Mouse (Mus musculus): ENCODE data around the gene Sema4a. TPM values are rescaled to one million over a fixed set of nuclear protein-coding genes. Genes with fewer than 3 reads are reported as not detected.

The Sema4a gene
- polyA plus RNA-seq, 1 experiment from 2014 or later = 4.3 TPM

DNA sequence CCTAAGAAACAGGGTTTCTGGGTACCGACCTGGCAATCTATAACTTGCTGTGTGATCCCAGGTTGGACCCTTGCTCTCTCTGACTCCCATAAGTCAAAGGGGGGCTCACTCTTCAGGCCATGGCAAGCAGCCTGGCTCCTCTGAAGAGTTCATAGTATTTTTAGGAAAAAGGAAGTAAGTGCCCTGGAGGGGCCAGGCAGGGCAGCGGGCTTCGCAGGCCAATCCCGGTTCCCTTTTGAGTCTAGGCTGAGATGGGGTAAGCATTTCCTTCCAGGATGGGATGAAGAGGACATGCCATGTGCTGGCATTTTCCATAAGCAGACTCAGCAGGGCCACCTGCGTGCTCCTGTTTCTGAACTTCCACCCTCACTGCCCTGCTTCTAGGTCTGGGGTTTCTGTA is 953 bp downstream of the Sema4a start:
- WGBS = 70% methylated on average over 5 of the region's 5 CpGs
- peaks cover 62% of the 10 kb centered on the region for H3K27me3 ChIP-seq (ENCODE audit: insufficient read depth, poor library complexity, severe bottlenecking)
- no peak for DNase-seq (ENCODE audit: low spot score)
- H3K9me3 ChIP-seq = no peaks in the 10 kb centered on the region
- peaks cover 35% of the 10 kb centered on the region for H3K4me1 ChIP-seq
- H3K36me3 ChIP-seq = no peaks in the 10 kb centered on the region
- H3K4me3 ChIP-seq = no peak overlapping the region
- no peak overlapping the region for H3K27ac ChIP-seq

DNA sequence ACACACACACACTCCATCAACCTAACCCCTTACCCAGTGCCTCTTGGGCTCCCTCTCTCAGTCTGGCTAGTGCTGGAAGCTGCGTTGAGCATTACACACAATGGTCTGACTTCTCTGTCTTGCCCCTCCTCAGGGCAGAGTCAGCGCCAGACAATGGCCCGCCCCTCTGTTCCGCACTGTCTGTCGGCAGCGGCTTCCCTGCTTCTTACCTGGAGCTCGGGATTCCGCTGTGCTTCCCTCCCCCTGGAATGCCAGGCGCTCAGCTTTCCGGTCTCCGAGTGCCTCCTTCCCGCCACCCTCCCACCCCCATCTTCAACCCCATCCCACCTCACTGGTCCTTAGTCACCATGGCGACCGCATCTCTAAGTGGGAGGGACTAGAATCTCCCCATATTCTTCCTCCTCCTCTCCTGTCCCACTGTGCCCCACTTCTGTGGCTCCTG is 2.2 kb downstream of the Sema4a start:
- Histone ChIP-seq H3K27me3 (ENCODE audit: insufficient read depth, poor library complexity, severe bottlenecking) (peaks cover 74% of the 10 kb centered on the region), H3K9me3 (no peaks in the 10 kb centered on the region), H3K4me3 (peak overlapping the region; percentile 45), H3K27ac (peak overlapping the region; percentile 22; the same call in 1 of the 2 replicates), H3K36me3 (no peaks in the 10 kb centered on the region), H3K4me1 (peaks cover 40% of the 10 kb centered on the region)
- no peak for DNase-seq (ENCODE audit: low spot score)
- WGBS = 3% methylated on average over 14 of the region's 14 CpGs

DNA sequence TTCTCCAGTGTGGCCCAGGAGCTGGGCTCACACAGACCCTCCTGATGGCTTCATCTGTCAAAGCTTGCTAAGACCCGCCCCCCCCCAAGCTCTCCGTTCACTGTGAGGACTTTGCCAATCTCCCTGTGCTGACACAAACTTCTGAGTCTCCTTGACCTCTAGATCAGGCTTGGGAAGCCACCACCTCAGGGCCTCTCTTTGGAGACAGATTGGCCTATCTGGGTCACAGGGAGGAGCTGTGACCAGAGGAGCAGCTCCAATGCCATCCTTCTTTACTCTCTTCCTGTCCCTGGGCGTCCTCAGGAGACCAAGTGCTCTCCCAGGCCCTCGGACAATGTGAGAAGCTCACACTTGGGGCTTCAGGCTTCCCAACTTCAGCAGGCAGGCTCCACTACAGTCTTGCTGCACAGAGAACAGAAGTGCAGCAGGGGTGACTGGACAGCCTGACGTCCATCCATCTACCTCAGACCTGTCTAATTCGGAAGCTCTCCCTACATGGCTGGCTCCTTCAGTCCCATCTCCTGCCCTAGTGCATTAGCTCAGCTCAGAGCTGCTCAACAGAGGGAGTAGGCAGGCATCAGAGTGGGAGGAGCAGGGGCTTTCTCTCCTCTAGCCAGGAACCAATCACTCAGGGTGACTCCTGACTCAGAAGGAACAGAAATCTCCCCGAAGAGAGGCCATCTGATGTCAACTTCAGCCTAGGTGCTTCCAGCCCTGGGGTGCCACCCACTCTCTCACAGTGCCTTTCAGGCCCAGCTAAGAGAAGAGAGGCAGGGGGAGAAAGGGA is 4.0 kb downstream of the Sema4a start:
- Histone ChIP-seq H3K27me3 (ENCODE audit: insufficient read depth, poor library complexity, severe bottlenecking) (peaks cover 92% of the 10 kb centered on the region), H3K4me1 (peaks cover 43% of the 10 kb centered on the region), H3K27ac (peak overlapping the region; percentile 25; the same call in 1 of the 2 replicates), H3K4me3 (no peak overlapping the region), H3K36me3 (no peaks in the 10 kb centered on the region), H3K9me3 (no peaks in the 10 kb centered on the region)
- no peak for DNase-seq (ENCODE audit: low spot score)
- WGBS = 58% methylated on average over 7 of the region's 7 CpGs

DNA sequence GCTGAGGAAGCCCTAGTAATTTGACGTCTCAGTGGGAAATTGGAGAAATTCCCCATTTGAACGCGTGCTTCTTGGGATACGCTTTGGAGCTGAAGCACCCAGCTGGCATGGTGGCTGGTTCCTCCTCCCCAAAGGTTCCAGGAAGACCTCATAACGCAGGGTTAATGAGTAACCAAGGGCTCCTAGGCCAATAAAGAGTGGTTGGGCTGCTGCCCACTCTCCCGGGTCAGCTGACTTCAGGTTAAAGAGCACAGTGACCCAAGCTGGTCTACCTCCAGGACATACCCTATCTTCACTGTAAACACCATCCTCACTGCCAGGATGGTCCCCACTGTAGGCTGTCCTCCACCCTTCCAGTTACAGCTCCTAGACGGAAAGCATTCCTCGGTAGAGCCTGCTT is 4.7 kb downstream of the Sema4a start:
- Histone ChIP-seq H3K27ac (peak overlapping the region; percentile 25; the same call in 1 of the 2 replicates), H3K9me3 (no peaks in the 10 kb centered on the region), H3K4me3 (no peak overlapping the region), H3K4me1 (peaks cover 43% of the 10 kb centered on the region), H3K27me3 (ENCODE audit: insufficient read depth, poor library complexity, severe bottlenecking) (peaks cover 97% of the 10 kb centered on the region), H3K36me3 (no peaks in the 10 kb centered on the region)
- no peak for DNase-seq (ENCODE audit: low spot score)
- 78% methylated on average over 8 of the region's 8 CpGs for WGBS

DNA sequence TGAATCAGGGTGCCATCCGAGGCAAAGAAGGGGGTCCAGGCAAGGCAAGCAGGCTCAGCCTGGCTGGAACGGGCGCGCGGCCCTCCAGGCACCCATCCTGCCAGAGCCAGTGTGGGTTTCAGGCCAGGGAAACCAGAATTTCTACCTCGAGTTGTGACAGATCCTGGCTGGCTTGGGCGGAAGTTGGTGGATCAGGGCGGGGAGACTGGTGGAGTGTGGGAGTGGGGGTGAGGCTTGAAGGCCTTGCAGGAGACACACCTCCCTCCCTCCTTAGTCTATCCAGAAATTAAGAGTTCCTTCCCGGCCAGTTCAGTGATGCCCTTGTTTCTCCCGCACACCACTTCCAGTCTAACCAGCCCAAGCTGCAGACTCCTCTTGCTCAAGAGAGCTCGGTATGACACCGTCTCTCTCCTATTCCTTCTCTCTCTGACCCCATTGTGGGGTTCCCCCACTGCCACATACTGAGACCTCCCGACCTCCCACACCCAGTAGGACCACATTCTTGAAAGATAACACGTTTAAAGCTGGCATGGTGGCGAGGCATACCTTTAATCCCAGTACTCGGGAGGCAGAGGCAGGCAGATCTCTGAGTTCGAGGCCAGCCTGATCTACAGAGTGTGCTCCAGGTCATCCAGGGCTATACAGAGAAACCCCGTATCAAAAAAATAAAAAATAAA is 5.3 kb downstream of the Sema4a start:
- H3K36me3 ChIP-seq = no peaks in the 10 kb centered on the region
- 64% methylated on average over 18 of the region's 18 CpGs for WGBS
- no peak for DNase-seq (ENCODE audit: low spot score)
- peaks cover 40% of the 10 kb centered on the region for H3K4me1 ChIP-seq
- peak overlapping the region; percentile 64; the same call in 1 of the 2 replicates for H3K27ac ChIP-seq
- no peak overlapping the region for H3K4me3 ChIP-seq
- no peaks in the 10 kb centered on the region for H3K9me3 ChIP-seq
- peaks cover 97% of the 10 kb centered on the region for H3K27me3 ChIP-seq (ENCODE audit: insufficient read depth, poor library complexity, severe bottlenecking)

DNA sequence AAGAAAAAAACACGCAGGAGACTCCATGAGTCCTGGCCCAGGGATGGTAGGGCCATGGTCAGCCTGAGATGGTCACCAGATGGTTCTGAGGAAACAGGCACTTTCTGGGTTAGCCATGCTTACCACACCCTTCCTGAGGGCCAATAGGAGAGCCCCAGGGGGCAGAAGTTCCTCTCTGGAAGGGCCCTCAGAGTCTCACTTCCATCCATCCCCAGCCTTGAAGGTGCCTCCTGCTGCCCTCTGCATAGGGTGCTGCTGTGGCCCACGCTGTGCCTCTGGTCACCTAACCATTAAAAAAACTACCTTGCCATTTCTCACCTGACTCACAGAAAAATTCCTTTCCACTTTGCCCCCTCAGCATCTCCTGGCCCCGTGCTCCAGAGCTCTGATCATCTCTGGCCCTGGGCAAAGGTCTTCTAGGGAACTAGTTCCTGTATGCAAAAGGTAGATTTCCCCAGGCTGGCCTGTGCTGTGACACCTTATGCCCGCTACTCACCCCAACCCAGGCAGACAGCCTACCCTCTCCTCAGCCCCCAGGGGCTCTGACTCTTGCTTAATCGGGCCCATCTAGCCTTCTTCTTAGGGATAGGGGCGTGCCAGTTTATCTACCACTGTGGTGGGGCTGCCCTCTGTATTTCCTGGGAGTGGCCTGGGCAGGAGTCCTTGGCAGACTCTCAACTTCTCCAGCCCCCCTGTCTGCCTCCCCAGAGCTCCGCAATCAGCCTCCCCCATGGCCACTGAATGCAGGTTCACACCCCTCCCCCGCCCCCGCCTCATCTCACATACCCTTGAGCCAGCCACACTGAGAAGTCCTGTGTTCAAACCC is 6.0 kb downstream of the Sema4a start:
- DNase-seq (ENCODE audit: low spot score) = no peak
- peaks cover 97% of the 10 kb centered on the region for H3K27me3 ChIP-seq (ENCODE audit: insufficient read depth, poor library complexity, severe bottlenecking)
- H3K27ac ChIP-seq = peak overlapping the region; percentile 64
- H3K4me1 ChIP-seq = peaks cover 41% of the 10 kb centered on the region
- H3K4me3 ChIP-seq = no peak overlapping the region
- WGBS = 37% methylated on average over 9 of the region's 9 CpGs
- no peaks in the 10 kb centered on the region for H3K36me3 ChIP-seq
- H3K9me3 ChIP-seq = no peaks in the 10 kb centered on the region

DNA sequence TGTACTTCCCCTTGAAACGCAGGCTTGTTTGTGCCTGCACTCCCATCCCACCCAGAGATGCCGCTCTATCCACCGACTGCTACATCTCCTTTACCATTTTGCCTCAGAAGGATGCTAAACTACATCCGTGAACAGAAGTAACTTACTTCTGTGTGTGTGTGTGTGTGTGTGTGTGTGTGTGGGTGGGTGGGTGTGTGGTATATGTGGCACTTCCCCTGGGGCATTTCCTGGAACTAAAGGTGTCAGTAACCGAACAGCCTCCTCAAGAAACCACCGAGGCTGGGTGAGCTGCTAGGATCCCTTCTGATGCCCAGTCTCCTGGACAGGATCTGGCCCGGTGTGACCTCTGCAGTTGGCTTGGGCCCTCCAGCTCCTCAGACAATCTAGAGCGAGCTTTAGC is 7.0 kb downstream of the Sema4a start:
- peaks cover 95% of the 10 kb centered on the region for H3K27me3 ChIP-seq (ENCODE audit: insufficient read depth, poor library complexity, severe bottlenecking)
- H3K36me3 ChIP-seq = no peaks in the 10 kb centered on the region
- DNase-seq (ENCODE audit: low spot score) = no peak
- 63% methylated on average over 8 of the region's 8 CpGs for WGBS
- H3K27ac ChIP-seq = no peak overlapping the region
- H3K9me3 ChIP-seq = no peaks in the 10 kb centered on the region
- no peak overlapping the region for H3K4me3 ChIP-seq
- H3K4me1 ChIP-seq = peaks cover 49% of the 10 kb centered on the region

DNA sequence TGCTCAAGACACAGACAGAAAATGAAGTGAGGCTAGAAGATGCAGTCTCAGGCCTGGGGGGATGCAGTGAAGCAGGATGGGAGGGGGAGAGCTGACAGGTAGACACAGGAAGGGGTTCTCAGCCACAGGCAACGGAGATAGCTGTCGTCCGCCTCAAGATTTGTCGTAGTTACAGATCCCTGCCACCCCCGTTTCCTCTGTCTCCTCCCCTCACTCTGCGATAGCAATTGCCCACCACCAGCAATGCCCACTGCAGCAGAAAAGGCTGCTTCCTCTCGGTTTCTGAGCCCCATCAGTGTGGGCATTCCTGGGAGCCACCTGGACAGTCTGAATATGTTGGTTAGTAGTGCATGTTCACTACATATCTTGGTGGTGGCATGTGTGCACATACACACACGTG is 7.6 kb downstream of the Sema4a start:
- H3K4me1 ChIP-seq = peaks cover 46% of the 10 kb centered on the region
- H3K4me3 ChIP-seq = no peak overlapping the region
- no peak for DNase-seq (ENCODE audit: low spot score)
- H3K27me3 ChIP-seq (ENCODE audit: insufficient read depth, poor library complexity, severe bottlenecking) = peaks cover 95% of the 10 kb centered on the region
- no peak overlapping the region for H3K27ac ChIP-seq
- 47% methylated on average over 8 of the region's 8 CpGs for WGBS
- H3K36me3 ChIP-seq = no peaks in the 10 kb centered on the region
- no peaks in the 10 kb centered on the region for H3K9me3 ChIP-seq

DNA sequence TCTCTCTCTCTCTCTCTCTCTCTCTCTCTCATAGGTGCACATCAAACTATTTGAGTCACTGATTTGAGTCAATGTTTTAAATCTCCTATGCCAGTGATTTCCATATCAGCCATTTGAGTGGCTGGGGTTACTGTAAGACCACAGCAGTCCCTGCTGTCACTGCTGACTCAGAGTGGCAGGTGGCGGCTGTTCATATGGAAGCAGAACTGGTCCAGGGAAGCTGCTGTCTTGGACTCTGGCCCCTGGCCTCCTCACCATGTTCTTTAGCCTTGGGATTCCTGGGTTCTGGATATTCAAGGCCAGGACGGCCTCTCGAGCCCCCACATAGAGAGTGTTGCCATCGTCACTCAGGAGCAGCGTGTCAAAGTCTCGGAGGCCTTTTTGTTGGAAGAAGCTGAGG is 8.3 kb downstream of the Sema4a start:
- Histone ChIP-seq H3K27ac (no peak overlapping the region), H3K4me3 (no peak overlapping the region), H3K9me3 (no peaks in the 10 kb centered on the region), H3K4me1 (peaks cover 49% of the 10 kb centered on the region), H3K36me3 (no peaks in the 10 kb centered on the region), H3K27me3 (ENCODE audit: insufficient read depth, poor library complexity, severe bottlenecking) (peaks cover 92% of the 10 kb centered on the region)
- 66% methylated on average over 6 of the region's 6 CpGs for WGBS
- no peak for DNase-seq (ENCODE audit: low spot score)

DNA sequence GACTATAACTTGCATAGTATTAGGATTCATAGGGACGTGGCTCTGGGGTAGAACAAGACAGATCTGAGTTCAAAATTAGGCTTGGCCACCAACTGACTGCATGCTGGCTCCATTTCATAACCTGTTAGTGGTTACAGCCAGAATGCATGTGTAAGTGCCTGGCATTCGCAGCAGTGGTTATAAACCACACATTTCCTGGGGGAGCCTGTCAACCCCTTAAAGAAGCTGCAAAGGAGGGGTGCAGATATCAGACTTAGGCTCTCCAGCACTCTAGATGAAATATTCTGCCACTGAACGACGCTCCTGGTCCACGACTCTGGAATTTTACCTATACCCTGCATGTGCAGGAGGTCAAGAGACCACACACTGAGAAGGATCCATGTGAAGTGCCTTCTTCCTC is 8.7 kb downstream of the Sema4a start:
- WGBS = 72% methylated on average over 5 of the region's 5 CpGs
- peaks cover 87% of the 10 kb centered on the region for H3K27me3 ChIP-seq (ENCODE audit: insufficient read depth, poor library complexity, severe bottlenecking)
- DNase-seq (ENCODE audit: low spot score) = no peak
- no peak overlapping the region for H3K4me3 ChIP-seq
- H3K4me1 ChIP-seq = peaks cover 46% of the 10 kb centered on the region
- H3K9me3 ChIP-seq = no peaks in the 10 kb centered on the region
- no peak overlapping the region for H3K27ac ChIP-seq
- no peaks in the 10 kb centered on the region for H3K36me3 ChIP-seq

DNA sequence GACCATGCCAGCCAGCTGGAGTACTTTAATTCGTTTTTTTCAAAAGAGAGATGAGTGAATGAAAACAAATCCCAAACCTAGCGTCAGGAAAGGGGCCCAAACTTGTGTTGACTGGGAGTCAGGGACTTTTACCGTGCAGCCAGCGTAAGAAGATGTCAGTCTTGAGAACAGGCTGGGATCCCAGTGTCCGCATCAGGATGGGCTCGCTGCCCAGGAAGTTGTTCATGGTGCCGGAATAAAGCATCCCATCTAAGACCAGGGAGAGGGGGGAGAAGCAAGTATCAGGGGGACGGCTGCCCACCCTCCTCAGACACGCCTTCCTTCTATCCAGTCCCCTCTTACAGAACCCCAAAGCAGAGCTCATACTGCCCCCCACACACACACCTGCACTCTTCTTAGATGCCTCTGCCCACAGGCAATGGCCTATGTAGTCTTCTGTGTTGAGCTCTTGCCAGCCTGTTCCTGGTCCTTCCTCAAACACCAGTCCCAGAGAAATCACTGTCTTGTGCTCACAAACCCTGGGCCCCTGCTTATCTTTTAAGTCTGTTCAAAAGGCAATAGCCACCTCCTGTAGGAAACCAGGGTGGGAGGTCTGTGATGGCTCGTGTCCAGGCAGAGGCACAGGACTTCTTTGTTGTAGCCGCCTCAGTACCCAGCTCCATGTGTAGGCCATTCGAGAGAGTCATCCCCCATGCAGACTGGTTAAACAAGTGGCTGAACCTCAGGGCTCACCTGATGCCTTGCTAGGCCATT is 10.4 kb downstream of the Sema4a start:
- Histone ChIP-seq H3K27me3 (ENCODE audit: insufficient read depth, poor library complexity, severe bottlenecking) (peaks cover 77% of the 10 kb centered on the region), H3K9me3 (no peaks in the 10 kb centered on the region), H3K4me1 (peaks cover 35% of the 10 kb centered on the region), H3K36me3 (no peaks in the 10 kb centered on the region), H3K4me3 (no peak overlapping the region), H3K27ac (no peak overlapping the region)
- DNase-seq (ENCODE audit: low spot score) = no peak
- WGBS = 70% methylated on average over 12 of the region's 12 CpGs

DNA sequence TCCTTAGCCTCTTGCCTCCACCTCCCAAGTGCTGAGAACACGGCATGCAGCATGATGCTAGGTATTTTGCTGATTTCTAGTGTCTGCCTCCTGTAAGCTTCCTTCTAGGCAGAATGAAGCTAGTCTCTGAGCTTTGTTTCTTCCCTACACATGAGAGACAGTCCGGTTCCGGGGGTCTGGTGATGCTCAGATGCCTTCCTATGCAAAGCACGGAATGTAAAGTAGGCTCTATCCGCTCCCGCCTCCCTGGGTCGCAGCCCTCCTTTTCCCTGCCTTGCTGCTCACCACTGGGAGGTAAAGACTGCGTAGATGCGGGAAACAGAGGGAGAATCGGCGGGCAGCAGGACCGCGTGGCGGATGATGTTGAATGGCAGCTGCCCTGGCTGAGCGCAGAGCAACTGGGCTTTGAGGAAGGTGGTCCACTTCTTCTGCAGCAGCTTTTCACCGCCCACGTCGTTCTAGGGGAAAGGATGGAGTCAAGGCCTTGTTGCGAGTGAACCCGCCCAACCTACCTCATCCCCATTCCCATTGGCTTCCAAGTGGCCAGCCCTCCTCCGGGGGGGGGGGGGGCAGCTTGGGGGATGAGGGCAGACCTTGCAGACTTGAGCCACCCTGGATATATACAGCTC is 11.5 kb downstream of the Sema4a start:
- no peaks in the 10 kb centered on the region for H3K36me3 ChIP-seq
- 8% methylated on average over 21 of the region's 21 CpGs for WGBS
- peak overlapping the region; percentile 45 for H3K4me3 ChIP-seq
- H3K27me3 ChIP-seq (ENCODE audit: insufficient read depth, poor library complexity, severe bottlenecking) = peaks cover 66% of the 10 kb centered on the region
- H3K9me3 ChIP-seq = no peaks in the 10 kb centered on the region
- 0 out of 2 replicates have a peak overlapping the region, but pooled peaks have one; percentile 50 for H3K27ac ChIP-seq
- peaks cover 27% of the 10 kb centered on the region for H3K4me1 ChIP-seq
- peak; percentile 81 for DNase-seq (ENCODE audit: low spot score)

Data from heart, embryonic 10.5 days (tissue).